ENCODE assay signal across 25 mouse cellular contexts in the genomic region with DNA sequence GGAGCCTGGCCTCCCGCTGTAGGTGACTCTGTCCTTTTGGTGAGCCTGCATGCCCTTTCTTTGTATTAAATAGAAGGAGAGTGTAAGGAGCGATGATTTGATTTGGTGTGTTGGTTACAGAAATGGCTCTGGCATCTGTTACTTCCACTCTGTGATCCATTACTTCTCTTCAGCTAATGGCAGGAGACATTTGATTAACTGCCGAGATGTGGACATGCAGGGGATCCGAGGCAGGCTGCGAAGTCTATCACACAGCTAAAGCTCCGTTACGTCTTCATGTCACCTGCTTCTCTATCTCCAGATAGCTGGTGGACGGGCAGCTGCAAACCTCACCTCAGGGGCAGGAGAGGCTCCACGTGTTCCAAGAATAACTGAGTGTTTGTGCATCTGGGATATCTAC. TPM values are rescaled to one million over a fixed set of nuclear protein-coding genes. Genes with fewer than 3 reads are reported as not detected.
DNase-seq lines count a peak whose midpoint lies in the region; ATAC-seq lines count a peak whose summit lies in the region.
"Had no signal": no experiment of that assay in that cellular context is flagged by ENCODE, and none has a peak within 500 bp of the region (broad histone marks: within the 10 kb centered on the region; RNA-seq: fewer than 3 reads in every experiment).

No protein-coding gene starts in this region.

- H3K36me3 ChIP-seq in heart, embryonic 13.5 days = no peaks in the 10 kb centered on the region
- H3K36me3 ChIP-seq: embryonic facial prominence, embryonic 13.5 days; embryonic facial prominence, embryonic 15.5 days; forebrain, embryonic 10.5 days; forebrain, embryonic 12.5 days; G1E had no signal

- H3K4me3 ChIP-seq in heart, embryonic 13.5 days = no peak overlapping the region
- H3K4me3 ChIP-seq: embryonic facial prominence, embryonic 13.5 days; embryonic facial prominence, embryonic 15.5 days; erythroblast, embryonic 14.5 days; forebrain, embryonic 10.5 days; forebrain, embryonic 12.5 days had no signal

- no peak for ATAC-seq in heart, embryonic 13.5 days (ENCODE audit: extremely low read depth, insufficient number of reproducible peaks, low FRiP score, low TSS enrichment)
- ATAC-seq: CD4-positive, CD25-positive, alpha-beta regulatory T cell, adult 4 months; forebrain, embryonic 14.5 days; forebrain, embryonic 16.5 days had no signal

- peak; percentile 37 to 44 for DNase-seq in cerebellum, postnatal 10 days
- no peak for DNase-seq in cerebellum, postnatal 14 days
- no peak for DNase-seq in heart, adult 9 months (ENCODE audit: low spot score in 2 of 2)
- peak; percentile 79 for DNase-seq in MN1 (ENCODE audit: low spot score)
- DNase-seq: adrenal gland, adult 2 months; adrenal gland, postnatal 10 days; adrenal gland, postnatal 25 days; B cell, adult 2 months; cerebellum, adult 11 months; cerebellum, adult 18-20 months; cerebellum, adult 8-10 months; cerebellum, adult 9-11 months; cerebellum, postnatal 36 days; embryo, embryonic 11 days had no signal

- peak overlapping the region; percentile 11; the same call in 1 of the 2 replicates for H3K4me2 ChIP-seq in heart, embryonic 13.5 days
- H3K4me2 ChIP-seq: embryonic facial prominence, embryonic 13.5 days; embryonic facial prominence, embryonic 15.5 days; forebrain, embryonic 12.5 days had no signal

- 38% methylated on average over 9 of the region's 9 CpGs for WGBS in heart, embryonic 13.5 days

- peaks cover 9% of the 10 kb centered on the region for H3K4me1 ChIP-seq in heart, embryonic 13.5 days
- H3K4me1 ChIP-seq: embryonic facial prominence, embryonic 13.5 days; embryonic facial prominence, embryonic 15.5 days; forebrain, embryonic 10.5 days; forebrain, embryonic 12.5 days had no signal

- H3K27me3 ChIP-seq in heart, embryonic 13.5 days (replicated peaks) = no peaks in the 10 kb centered on the region
- H3K27me3 ChIP-seq: CH12.LX; embryonic facial prominence, embryonic 13.5 days; embryonic facial prominence, embryonic 15.5 days; forebrain, embryonic 12.5 days had no signal

- H3K27ac ChIP-seq in heart, embryonic 13.5 days (replicated peaks) = no peak overlapping the region
- H3K27ac ChIP-seq: embryonic facial prominence, embryonic 13.5 days; embryonic facial prominence, embryonic 15.5 days; forebrain, embryonic 10.5 days; forebrain, embryonic 12.5 days had no signal

- H3K9me3 ChIP-seq in heart, embryonic 13.5 days = no peaks in the 10 kb centered on the region
- H3K9me3 ChIP-seq: embryonic facial prominence, embryonic 13.5 days; embryonic facial prominence, embryonic 15.5 days; forebrain, embryonic 10.5 days; forebrain, embryonic 12.5 days; G1E had no signal

- H3K9ac ChIP-seq in heart, embryonic 13.5 days = no peak overlapping the region
- H3K9ac ChIP-seq: embryonic facial prominence, embryonic 13.5 days; embryonic facial prominence, embryonic 15.5 days; forebrain, embryonic 12.5 days had no signal

RNA-seq across cellular contexts. Expression of a gene that starts 3.8 kb away (rescaled TPM):
- 0.99 and 1.2 TPM in 2 replicates for polyA plus RNA-seq in heart, embryonic 13.5 days (2015; fragmentation: Nextera tagmentation; extraction: Ambion mirVana)
- polyA plus RNA-seq: CD4-positive, CD25-positive, alpha-beta regulatory T cell, adult 4 months; erythroblast, embryonic 14.5 days; G1E had no signal

RNA-seq across cellular contexts. Expression of a gene that starts 7.6 kb away (rescaled TPM):
- 5.5 and 5.6 TPM in 2 replicates for polyA plus RNA-seq in heart, embryonic 13.5 days (2015; fragmentation: Nextera tagmentation; extraction: Ambion mirVana)
- polyA plus RNA-seq: erythroblast, embryonic 14.5 days; G1E had no signal

RNA-seq across cellular contexts. Expression of a gene that starts 35.7 kb away (rescaled TPM):
- polyA plus RNA-seq in heart, embryonic 13.5 days (2015; fragmentation: Nextera tagmentation; extraction: Ambion mirVana) = 8.6 and 10.6 TPM in 2 replicates
- polyA plus RNA-seq: erythroblast, embryonic 14.5 days had no signal

Comparison
In these comparisons a context has a peak if more than half of its experiments do, and no peak if none do; other contexts are left out.
1. DNase-seq: peak in cerebellum, postnatal 10 days (2 of 2) and MN1 (single experiment); none in cerebellum, postnatal 14 days (0 of 2) and heart, adult 9 months (0 of 2).